Mouse (Mus musculus): ENCODE results near the gene Vwa3b. TPM values are rescaled to one million over a fixed set of nuclear protein-coding genes. Genes with fewer than 3 reads are reported as not detected.

Gene Vwa3b
- polyA plus RNA-seq, 1 experiment: 0.56 TPM

DNA sequence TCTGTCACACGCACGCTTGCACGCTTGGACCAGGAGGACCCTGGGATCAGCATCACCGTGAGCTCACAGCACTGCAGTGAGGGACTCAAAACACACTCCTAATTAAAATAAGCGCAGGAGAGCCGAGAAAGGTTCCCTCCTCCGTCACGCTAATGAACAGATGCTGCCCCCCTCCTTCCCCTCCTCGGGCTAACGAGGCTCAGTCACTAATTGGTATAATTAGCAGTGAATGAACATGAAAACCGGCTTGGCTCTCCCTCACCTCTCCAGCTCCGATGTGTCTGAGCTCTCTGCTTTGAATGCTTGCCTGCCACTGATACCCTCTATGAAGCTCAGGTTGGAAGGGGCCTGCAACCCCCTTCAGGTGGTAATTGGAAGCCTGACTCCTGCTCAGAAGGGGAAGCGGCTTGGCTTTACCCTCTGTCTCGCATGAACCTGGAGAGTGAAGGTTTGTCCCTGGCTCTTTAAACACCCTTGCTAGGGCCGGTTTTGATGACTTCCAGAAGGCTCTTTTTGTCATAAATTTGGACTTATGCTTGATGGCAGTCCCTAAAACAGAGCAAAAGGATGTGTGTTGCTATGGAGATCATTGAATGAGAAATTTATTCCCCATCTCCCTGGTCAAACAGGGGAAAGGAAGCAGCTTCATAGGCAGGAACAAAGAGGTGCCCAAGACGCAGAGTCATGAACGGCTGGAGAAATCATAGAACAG lies 71.1 kb downstream of the Vwa3b start:
- Histone ChIP-seq H3K27me3 (ENCODE audit: control insufficient read depth, insufficient read depth, low read length) (no peaks in the 10 kb centered on the region; the same call in 1 of the 2 replicates), H3K4me1 (ENCODE audit: control insufficient read depth, insufficient read depth, low read length) (peaks cover 3% of the 10 kb centered on the region), H3K4me3 (replicated peaks; ENCODE audit: insufficient read depth, low read depth, low read length) (no peak overlapping the region), H3K27ac (ENCODE audit: insufficient read depth, low read length) (no peak overlapping the region)
- no peak for DNase-seq
- 21% methylated on average over 17 of the region's 17 CpGs for WGBS
- TF ChIP-seq POLR2A (IDR thresholded peaks at IDR 0.05; ENCODE audit: borderline replicate concordance, insufficient read depth, low read length) (no peak), CTCF (IDR thresholded peaks at IDR 0.05; ENCODE audit: borderline replicate concordance, insufficient read depth, low read depth, low read length) (no peak)

GRCm38 (mm10) chr1:37098094-37098555 lies 71.7 kb downstream of the Vwa3b start:
- TF ChIP-seq POLR2A (IDR thresholded peaks at IDR 0.05; ENCODE audit: borderline replicate concordance, insufficient read depth, low read length): no peak
- no peak for TF ChIP-seq CTCF (IDR thresholded peaks at IDR 0.05; ENCODE audit: borderline replicate concordance, insufficient read depth, low read depth, low read length)
- no peak overlapping the region for H3K27ac ChIP-seq (ENCODE audit: insufficient read depth, low read length)
- WGBS: 74% methylated on average over 4 of the region's 4 CpGs

GRCm38 (mm10) chr1:37100361-37100760 lies 74.0 kb downstream of the Vwa3b start:
- TF ChIP-seq CTCF (IDR thresholded peaks at IDR 0.05; ENCODE audit: borderline replicate concordance, insufficient read depth, low read depth, low read length) (no peak), POLR2A (IDR thresholded peaks at IDR 0.05; ENCODE audit: borderline replicate concordance, insufficient read depth, low read length) (no peak)
- no peaks in the 10 kb centered on the region; the same call in 1 of the 2 replicates for H3K27me3 ChIP-seq (ENCODE audit: control insufficient read depth, insufficient read depth, low read length)
- no peak overlapping the region for H3K4me3 ChIP-seq (replicated peaks; ENCODE audit: insufficient read depth, low read depth, low read length)
- WGBS: 89% methylated on average over 6 of the region's 6 CpGs
- no peak for DNase-seq
- H3K4me1 ChIP-seq (ENCODE audit: control insufficient read depth, insufficient read depth, low read length): peaks cover 3% of the 10 kb centered on the region
- H3K27ac ChIP-seq (ENCODE audit: insufficient read depth, low read length): no peak overlapping the region

More at GRCm38 (mm10) chr1:37098094-37098555, 71.7 kb downstream of the Vwa3b start:
- peaks cover 3% of the 10 kb centered on the region for H3K4me1 ChIP-seq (ENCODE audit: control insufficient read depth, insufficient read depth, low read length)
- no peak for DNase-seq
- H3K4me3 ChIP-seq (replicated peaks; ENCODE audit: insufficient read depth, low read depth, low read length): no peak overlapping the region
- no peaks in the 10 kb centered on the region; the same call in 1 of the 2 replicates for H3K27me3 ChIP-seq (ENCODE audit: control insufficient read depth, insufficient read depth, low read length)

DNA sequence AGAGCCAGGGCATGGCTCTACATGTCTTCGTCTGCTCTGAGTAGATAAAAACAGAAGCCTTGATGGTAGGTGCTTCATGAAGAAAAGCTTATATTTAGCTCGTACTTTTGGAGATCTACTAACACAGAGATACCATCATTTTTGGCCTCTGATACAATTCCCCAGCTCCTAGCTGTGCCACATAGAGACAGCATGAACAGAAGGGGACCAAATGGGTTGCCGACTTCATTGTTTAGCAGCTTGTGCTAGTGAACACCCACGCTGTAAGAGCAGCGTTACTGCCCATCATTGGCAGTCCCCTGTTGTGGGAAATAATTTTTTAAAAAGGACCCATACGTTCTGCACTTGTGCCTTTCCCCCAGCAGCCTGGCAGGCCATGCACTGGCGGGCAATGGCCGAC lies 74.6 kb downstream of the Vwa3b start:
- TF ChIP-seq POLR2A (IDR thresholded peaks at IDR 0.05; ENCODE audit: borderline replicate concordance, insufficient read depth, low read length) (no peak), CTCF (IDR thresholded peaks at IDR 0.05; ENCODE audit: borderline replicate concordance, insufficient read depth, low read depth, low read length) (no peak)
- no peak overlapping the region for H3K27ac ChIP-seq (ENCODE audit: insufficient read depth, low read length)
- H3K27me3 ChIP-seq (ENCODE audit: control insufficient read depth, insufficient read depth, low read length): no peaks in the 10 kb centered on the region; the same call in 1 of the 2 replicates
- 54% methylated on average over 8 of the region's 8 CpGs for WGBS
- no peak overlapping the region for H3K4me3 ChIP-seq (replicated peaks; ENCODE audit: insufficient read depth, low read depth, low read length)
- no peak for DNase-seq
- peaks cover 3% of the 10 kb centered on the region for H3K4me1 ChIP-seq (ENCODE audit: control insufficient read depth, insufficient read depth, low read length)

GRCm38 (mm10) chr1:37101717-37102116 lies 75.3 kb downstream of the Vwa3b start:
- peaks cover 3% of the 10 kb centered on the region for H3K4me1 ChIP-seq (ENCODE audit: control insufficient read depth, insufficient read depth, low read length)
- 85% methylated on average over 2 of the region's 2 CpGs for WGBS
- no peak overlapping the region for H3K4me3 ChIP-seq (replicated peaks; ENCODE audit: insufficient read depth, low read depth, low read length)
- H3K27ac ChIP-seq (ENCODE audit: insufficient read depth, low read length): no peak overlapping the region
- TF ChIP-seq POLR2A (IDR thresholded peaks at IDR 0.05; ENCODE audit: borderline replicate concordance, insufficient read depth, low read length) (no peak), CTCF (IDR thresholded peaks at IDR 0.05; ENCODE audit: borderline replicate concordance, insufficient read depth, low read depth, low read length) (no peak)
- DNase-seq: no peak
- no peaks in the 10 kb centered on the region; the same call in 1 of the 2 replicates for H3K27me3 ChIP-seq (ENCODE audit: control insufficient read depth, insufficient read depth, low read length)

- DNase-seq: no peak
- no peak overlapping the region for H3K27ac ChIP-seq (ENCODE audit: insufficient read depth, low read length)
- no peak overlapping the region for H3K4me3 ChIP-seq (replicated peaks; ENCODE audit: insufficient read depth, low read depth, low read length)
- TF ChIP-seq CTCF (IDR thresholded peaks at IDR 0.05; ENCODE audit: borderline replicate concordance, insufficient read depth, low read depth, low read length) (no peak), POLR2A (IDR thresholded peaks at IDR 0.05; ENCODE audit: borderline replicate concordance, insufficient read depth, low read length) (no peak)
- WGBS: 13% methylated on average over 3 of the region's 3 CpGs
- no peaks in the 10 kb centered on the region for H3K27me3 ChIP-seq (ENCODE audit: control insufficient read depth, insufficient read depth, low read length)
- no peaks in the 10 kb centered on the region; the same call in 1 of the 2 replicates for H3K4me1 ChIP-seq (ENCODE audit: control insufficient read depth, insufficient read depth, low read length)
These were observed 78.8 kb downstream of the Vwa3b start for GRCm38 (mm10) chr1:37105194-37105593.

- Histone ChIP-seq H3K27ac (ENCODE audit: insufficient read depth, low read length) (no peak overlapping the region), H3K4me1 (ENCODE audit: control insufficient read depth, insufficient read depth, low read length) (no peaks in the 10 kb centered on the region), H3K27me3 (ENCODE audit: control insufficient read depth, insufficient read depth, low read length) (no peaks in the 10 kb centered on the region), H3K4me3 (replicated peaks; ENCODE audit: insufficient read depth, low read depth, low read length) (no peak overlapping the region)
- TF ChIP-seq CTCF (IDR thresholded peaks at IDR 0.05; ENCODE audit: borderline replicate concordance, insufficient read depth, low read depth, low read length): no peak
- no peak for TF ChIP-seq POLR2A (IDR thresholded peaks at IDR 0.05; ENCODE audit: borderline replicate concordance, insufficient read depth, low read length)
- DNase-seq: no peak
- 81% methylated on average over 6 of the region's 6 CpGs for WGBS
These were observed 87.4 kb downstream of the Vwa3b start for GRCm38 (mm10) chr1:37113781-37114180.

DNA sequence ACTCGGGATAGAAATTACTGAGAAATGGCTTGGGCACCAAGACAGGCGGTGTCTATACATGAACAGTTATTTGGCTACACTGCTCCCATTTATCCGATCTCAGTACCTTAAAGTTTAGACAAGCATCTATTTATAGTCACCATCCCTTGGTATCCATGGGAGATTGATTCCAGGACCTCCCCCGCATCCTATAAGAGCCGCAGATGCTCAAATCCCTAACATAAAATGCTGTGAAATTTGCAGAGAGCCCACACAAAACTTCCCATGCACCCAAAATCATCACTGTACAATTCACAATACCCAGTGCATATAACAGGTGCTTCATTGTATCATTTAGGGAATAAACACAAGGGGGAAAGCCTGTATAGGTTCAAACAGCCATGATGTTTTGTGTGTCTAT lies 89.5 kb downstream of the Vwa3b start:
- no peaks in the 10 kb centered on the region for H3K4me1 ChIP-seq (ENCODE audit: control insufficient read depth, insufficient read depth, low read length)
- no peak overlapping the region for H3K4me3 ChIP-seq (replicated peaks; ENCODE audit: insufficient read depth, low read depth, low read length)
- WGBS: 95% methylated on average over 5 of the region's 5 CpGs
- H3K27me3 ChIP-seq (ENCODE audit: control insufficient read depth, insufficient read depth, low read length): no peaks in the 10 kb centered on the region
- DNase-seq: no peak
- TF ChIP-seq CTCF (IDR thresholded peaks at IDR 0.05; ENCODE audit: borderline replicate concordance, insufficient read depth, low read depth, low read length): no peak
- TF ChIP-seq POLR2A (IDR thresholded peaks at IDR 0.05; ENCODE audit: borderline replicate concordance, insufficient read depth, low read length): no peak
- no peak overlapping the region for H3K27ac ChIP-seq (ENCODE audit: insufficient read depth, low read length)
